Mouse (Mus musculus): ENCODE results near the gene Mtrf1l.
A peak's percentile ranks its signal among the peaks of the same experiment; 100 is the strongest.

The Mtrf1l gene

GRCm38 (mm10) chr10:5823740-5824491 lies at the start of gene Mtrf1l:
Gene Mtrf1l, minus strand, starts transcription at chr10:5823910.
- peak; percentile 99 for DNase-seq (ENCODE audit: low read depth)

DNA sequence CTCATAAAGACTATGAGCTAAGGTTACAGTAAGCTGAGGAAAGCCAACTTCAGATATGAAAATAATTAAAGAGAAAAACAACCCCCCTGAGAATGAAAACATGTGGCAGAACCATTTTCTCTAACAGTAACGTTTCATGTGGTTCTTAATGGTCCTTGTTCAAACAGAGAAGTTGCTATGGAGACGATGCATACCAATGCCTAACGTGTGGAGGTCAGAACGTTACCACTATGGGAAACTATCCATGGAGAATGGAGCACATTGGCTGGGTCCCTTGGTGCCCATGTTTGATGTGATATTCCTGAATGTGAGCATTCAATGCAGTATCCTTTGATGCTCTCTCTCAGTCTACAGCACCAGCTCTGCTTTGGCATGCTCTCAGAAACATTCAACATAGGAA lies 47.4 kb upstream of the Mtrf1l start:
- no peak for DNase-seq (ENCODE audit: low read depth)

- no peak for DNase-seq (ENCODE audit: low read depth)
Measured at GRCm38 (mm10) chr10:5867981-5868552, 44.4 kb upstream of the Mtrf1l start.

- no peak for DNase-seq (ENCODE audit: low read depth)
Measured at GRCm38 (mm10) chr10:5865996-5866395, 42.3 kb upstream of the Mtrf1l start.

DNA sequence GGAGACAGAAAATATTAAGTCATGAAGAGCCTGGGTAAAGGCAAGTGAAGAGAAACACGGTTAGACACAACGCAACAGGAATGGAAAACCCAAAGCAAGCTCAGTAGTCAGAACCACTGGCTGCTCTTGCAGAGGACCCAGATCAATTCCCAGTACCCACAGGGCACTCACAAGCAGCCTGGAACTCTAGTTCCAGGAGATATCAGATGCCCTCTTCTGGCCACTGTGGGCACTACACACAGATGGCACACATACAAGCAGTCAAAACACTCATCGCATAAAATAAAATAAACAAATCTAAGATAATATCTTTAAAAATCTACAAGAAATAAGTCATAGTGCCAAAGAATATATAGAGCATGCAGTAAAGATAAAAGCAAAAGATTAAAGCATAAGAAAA lies 39.0 kb upstream of the Mtrf1l start:
- no peak for DNase-seq (ENCODE audit: low read depth)

DNA sequence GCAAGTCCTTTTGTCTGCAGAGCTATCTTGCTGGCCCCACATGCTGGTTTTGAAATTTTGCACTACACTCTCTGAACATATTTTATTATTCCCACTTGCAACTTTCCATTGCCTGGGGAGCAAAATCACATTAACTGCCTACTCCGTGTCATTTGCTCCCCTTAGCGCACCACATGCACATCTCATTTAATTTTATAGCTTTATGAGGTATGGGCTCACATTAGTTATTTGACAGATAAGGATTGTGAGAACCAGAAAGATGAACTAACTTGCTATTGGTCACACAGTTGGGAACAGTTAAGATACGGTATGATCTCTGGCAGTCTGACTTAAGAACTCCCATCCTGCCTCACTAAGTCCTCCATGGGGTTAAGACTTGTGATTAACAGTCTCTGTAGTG lies 37.1 kb upstream of the Mtrf1l start:
- no peak for DNase-seq (ENCODE audit: low read depth)

DNA sequence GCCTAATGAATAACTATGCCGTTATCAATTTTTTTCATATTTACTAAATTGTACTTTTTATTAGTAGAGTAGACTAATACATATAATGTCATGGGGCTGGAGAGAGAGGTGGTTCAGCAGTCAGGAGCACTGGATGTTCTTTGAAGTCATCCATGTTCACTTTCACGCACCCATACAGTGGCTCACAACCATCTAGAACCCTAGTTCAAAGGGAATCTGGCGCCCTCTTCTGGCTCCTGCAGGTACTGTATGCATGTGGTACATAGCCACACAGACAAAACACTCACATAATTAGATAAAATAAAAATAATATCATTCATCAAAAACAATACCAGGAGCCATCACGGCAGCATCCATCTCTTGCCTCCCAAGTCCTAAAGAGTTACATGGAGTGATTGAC lies 36.0 kb upstream of the Mtrf1l start:
- DNase-seq (ENCODE audit: low read depth): peak; percentile 13

DNA sequence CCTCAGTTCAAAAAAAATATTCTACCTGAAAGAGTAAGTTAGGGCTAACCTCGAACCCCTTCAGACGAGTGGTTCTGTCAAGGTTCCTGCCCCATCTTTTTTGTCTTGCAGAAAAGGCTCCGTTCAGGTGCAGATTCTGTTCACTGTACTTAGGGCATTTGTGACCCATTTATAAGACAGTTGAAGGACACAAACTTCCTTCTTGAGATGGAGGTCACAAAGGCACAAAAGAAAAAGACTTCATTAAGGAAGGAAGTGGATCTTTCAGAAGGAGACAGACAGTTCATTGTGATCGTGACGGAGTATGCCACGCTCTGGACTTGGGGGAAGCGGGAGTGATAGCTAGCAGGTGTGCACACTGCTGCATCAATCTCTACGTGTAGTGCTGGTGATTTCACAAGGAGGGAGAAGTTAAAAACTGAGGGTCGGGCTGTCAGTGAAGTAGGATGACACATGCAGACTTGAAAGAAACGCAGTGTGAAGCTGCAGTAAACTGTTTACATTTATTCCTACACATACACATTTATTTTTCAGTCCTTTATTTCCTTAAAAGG lies 34.4 kb upstream of the Mtrf1l start:
- no peak for DNase-seq (ENCODE audit: low read depth)

- no peak for DNase-seq (ENCODE audit: low read depth)
Measured at GRCm38 (mm10) chr10:5853290-5853868, 29.7 kb upstream of the Mtrf1l start.

DNA sequence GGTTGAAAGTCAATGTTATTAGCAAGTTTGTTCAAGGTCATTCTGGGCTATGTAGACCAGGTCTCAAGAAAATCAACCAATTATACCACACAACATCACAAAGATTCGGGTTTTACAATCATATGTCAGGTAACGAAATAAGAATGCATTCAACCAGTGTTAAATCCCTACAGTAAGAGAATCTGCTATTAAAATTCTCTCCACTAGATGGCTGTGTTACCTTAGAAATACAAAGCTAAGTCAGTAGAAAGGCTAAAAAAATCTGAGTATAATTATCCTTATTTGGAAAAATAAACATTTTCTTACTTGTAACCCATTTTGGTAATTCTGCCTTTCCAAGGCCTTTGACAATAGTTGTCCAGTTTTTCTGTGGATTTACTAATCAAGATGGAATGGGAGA lies 23.2 kb upstream of the Mtrf1l start:
- no peak for DNase-seq (ENCODE audit: low read depth)

- DNase-seq (ENCODE audit: low read depth): peak; percentile 55
Measured at GRCm38 (mm10) chr10:5841369-5841768, 17.7 kb upstream of the Mtrf1l start.

DNA sequence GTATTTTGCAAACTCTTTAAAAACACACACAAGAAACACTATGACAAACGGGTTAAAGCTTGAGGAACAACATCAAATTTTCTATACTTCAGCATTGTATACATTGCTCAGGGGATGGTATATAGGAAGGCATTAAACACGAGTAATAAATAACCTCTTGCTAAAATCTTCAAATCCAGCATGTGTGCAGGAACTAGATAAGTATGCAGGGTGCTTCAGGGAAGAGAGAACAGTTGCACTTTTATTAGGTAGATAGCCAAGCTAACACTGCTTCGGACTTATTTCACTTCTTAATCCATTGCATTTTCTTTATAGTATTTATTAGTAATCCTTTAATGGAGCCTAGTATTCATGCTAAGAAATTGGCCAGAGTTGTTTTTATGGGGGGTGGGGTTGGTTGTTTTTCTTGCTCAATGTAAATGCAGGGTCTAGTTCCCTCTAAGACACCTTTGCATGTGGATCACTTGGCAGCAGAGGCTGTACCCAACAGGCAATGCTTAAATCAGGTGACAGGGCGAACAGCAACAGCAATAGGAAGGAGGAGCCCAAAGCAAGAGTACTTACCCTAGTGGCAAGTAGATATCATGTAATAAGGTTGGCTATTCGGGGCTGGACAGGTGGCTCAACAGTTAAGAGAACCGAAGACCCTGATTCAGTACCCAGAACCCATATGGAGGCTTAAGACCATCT lies 2.8 kb upstream of the Mtrf1l start:
- DNase-seq (ENCODE audit: low read depth): no peak

- no peak for DNase-seq (ENCODE audit: low read depth)
Measured at GRCm38 (mm10) chr10:5824779-5825178, 1.1 kb upstream of the Mtrf1l start.

DNA sequence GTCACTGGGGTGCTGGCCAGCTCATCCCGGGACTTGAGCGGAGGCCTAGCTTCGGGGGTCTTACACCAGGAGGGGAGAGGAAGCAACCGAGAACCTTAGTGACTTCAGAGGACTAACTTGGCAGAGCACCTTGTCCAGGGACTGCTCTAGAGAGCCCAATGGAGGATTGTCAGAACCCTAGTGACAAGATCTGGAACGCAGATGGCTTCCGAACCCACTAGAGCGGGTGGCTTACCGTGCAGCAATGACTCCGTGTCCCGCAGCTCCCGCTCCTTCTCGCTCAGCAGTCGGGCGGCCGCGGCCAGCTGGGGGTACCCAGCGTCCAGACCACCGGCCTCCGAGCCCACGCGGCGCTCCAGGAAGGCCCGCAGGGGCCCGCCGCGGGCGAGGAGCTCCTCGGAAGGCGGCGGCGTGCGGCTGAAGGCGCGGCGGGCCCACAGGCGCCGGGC lies 395 bp downstream of the Mtrf1l start:
- no peak for DNase-seq (ENCODE audit: low read depth)

- no peak for DNase-seq (ENCODE audit: low read depth)
Measured at GRCm38 (mm10) chr10:5818772-5819171, 4.9 kb downstream of the Mtrf1l start.

DNA sequence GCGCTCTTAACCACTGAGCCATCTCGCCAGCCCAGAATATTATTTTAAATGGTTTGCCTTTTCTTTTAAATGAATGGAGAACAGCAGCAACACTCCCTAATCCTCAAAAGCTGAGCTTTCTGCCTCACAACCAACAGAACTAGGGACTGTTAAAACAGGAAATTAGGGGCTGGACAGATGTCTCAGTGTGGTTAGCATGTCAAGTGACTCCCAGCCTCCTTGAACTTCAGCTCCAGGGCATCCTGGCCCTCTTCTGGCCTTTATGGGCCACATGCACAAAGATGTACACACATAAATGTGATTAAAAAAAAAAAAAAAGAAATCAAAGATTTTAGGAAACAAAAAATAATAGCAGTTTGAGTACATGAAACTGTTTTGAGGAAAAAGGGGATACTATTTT lies 7.7 kb downstream of the Mtrf1l start:
- no peak for DNase-seq (ENCODE audit: low read depth)

GRCm38 (mm10) chr10:5813724-5814123 lies 10.0 kb downstream of the Mtrf1l start:
- no peak for DNase-seq (ENCODE audit: low read depth)

DNA sequence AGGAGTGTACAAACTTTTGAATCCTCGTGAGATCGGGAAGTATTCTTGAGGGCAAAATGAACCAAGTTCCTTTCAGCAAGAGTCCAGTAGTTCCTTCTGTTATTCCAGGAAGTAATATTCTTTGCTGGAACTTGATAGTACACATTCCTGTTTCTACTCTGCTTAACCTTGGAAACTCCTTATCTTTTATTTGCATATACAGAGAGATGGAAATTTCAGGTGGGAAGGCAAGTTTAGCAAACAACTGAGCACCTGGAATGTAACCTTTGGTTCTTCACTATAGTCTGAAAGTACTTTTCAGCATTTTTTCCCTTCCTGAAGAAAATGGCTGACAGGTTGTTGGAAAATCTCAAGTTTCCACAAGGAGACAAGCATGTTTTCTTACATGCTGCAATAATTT lies 16.0 kb downstream of the Mtrf1l start:
- no peak for DNase-seq (ENCODE audit: low read depth)

GRCm38 (mm10) chr10:5806996-5807395 lies 16.7 kb downstream of the Mtrf1l start:
- DNase-seq (ENCODE audit: low read depth): no peak

DNA sequence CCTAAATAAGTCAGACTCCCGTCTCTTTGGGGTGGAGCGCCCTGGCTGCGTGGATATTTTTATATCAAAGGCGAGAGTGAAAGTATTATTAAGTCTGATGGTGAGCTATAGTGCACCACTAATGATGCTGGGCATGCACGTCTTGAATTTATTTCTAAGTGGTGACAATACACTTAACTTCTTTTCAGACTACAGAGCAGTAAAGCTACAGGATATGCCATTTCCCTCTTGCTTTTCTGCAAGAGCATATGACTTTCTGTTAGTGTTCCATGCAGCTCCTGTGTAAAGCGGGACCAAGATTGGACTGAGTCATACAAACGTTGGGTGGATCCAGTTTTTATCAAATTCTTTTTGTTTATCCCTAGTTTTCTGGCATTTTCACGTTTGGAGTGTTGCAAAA lies 17.3 kb downstream of the Mtrf1l start:
- DNase-seq (ENCODE audit: low read depth): no peak

- DNase-seq (ENCODE audit: low read depth): peak; percentile 90
Measured at GRCm38 (mm10) chr10:5805731-5806307, 17.9 kb downstream of the Mtrf1l start.

- peak; percentile 95 for DNase-seq (ENCODE audit: low read depth)
Measured at GRCm38 (mm10) chr10:5805243-5805730, 18.4 kb downstream of the Mtrf1l start, which contains the start of gene Fbxo5. Gene Fbxo5, minus strand, starts transcription at chr10:5805600.

All from c-Kit-positive CD71-positive TER-119-negative erythroid progenitor cells, embryonic 14.5 days (primary cell).